Mouse (Mus musculus): ENCODE measurements around the gene Nbeal2. TPM values are rescaled to one million over a fixed set of nuclear protein-coding genes. Genes with fewer than 3 reads are reported as not detected.

Gene Nbeal2
- total RNA-seq, 1 experiment, result 13.6 TPM

- H3K27ac ChIP-seq (ENCODE audit: insufficient read depth, low read depth, low read length, poor library complexity, severe bottlenecking), result no peak overlapping the region
- H3K4me3 ChIP-seq (ENCODE audit: insufficient read depth in 1 of 2, low read depth in 1 of 2, low read length in 2 of 2, poor library complexity in 1 of 2, severe bottlenecking in 1 of 2), result no peak overlapping the region
- no peaks in the 10 kb centered on the region for H3K9me3 ChIP-seq (ENCODE audit: control insufficient read depth, insufficient read depth, low read depth, low read length)
- H3K9ac ChIP-seq (ENCODE audit: insufficient read depth, low read depth, low read length, poor library complexity, severe bottlenecking), result 0 out of 2 replicates have a peak overlapping the region, but pooled peaks have one; percentile 23
- TF ChIP-seq ZNF384 (IDR thresholded peaks at IDR 0.05; ENCODE audit: low read depth, low read length) (no peak), MAFK (IDR thresholded peaks at IDR 0.05; ENCODE audit: insufficient read depth, low read depth, low read length) (0 out of 2 replicates have a peak, but pooled peaks have one; percentile 24)
- peaks cover 3% of the 10 kb centered on the region; the same call in 1 of the 2 replicates for H3K36me3 ChIP-seq (ENCODE audit: control insufficient read depth, insufficient read depth, low read length, poor library complexity, severe bottlenecking)
- DNase-seq (ENCODE audit: low read depth, low spot score), result no peak
- H3K4me1 ChIP-seq (ENCODE audit: control insufficient read depth in 2 of 2, insufficient read depth in 2 of 2, low read length in 2 of 2, poor library complexity in 1 of 2), result peaks cover 2 to 16% of the 10 kb centered on the region in 2 experiments; a peak in 1 of 4 replicates
- in situ Hi-C loops (cut with MboI; ENCODE audit: low sequenced_read_pairs in 2 of 2, unreplicated experiment in 2 of 2), result no loop called here
Measured at GRCm38 (mm10) chr9:110633882-110634281, 20.1 kb downstream of the Nbeal2 start.

- H3K9me3 ChIP-seq (ENCODE audit: control insufficient read depth, insufficient read depth, low read depth, low read length), result no peaks in the 10 kb centered on the region
- no peak for TF ChIP-seq ZNF384 (IDR thresholded peaks at IDR 0.05; ENCODE audit: low read depth, low read length)
- no peak for TF ChIP-seq MAFK (IDR thresholded peaks at IDR 0.05; ENCODE audit: insufficient read depth, low read depth, low read length)
- in situ Hi-C loops (cut with MboI; ENCODE audit: low sequenced_read_pairs in 2 of 2, unreplicated experiment in 2 of 2), result no loop called here
- no peak overlapping the region for H3K27ac ChIP-seq (ENCODE audit: insufficient read depth, low read depth, low read length, poor library complexity, severe bottlenecking)
- no peak for DNase-seq (ENCODE audit: low read depth, low spot score)
- H3K9ac ChIP-seq (ENCODE audit: insufficient read depth, low read depth, low read length, poor library complexity, severe bottlenecking), result no peak overlapping the region
- peaks cover 6% of the 10 kb centered on the region; the same call in 1 of the 2 replicates for H3K36me3 ChIP-seq (ENCODE audit: control insufficient read depth, insufficient read depth, low read length, poor library complexity, severe bottlenecking)
- H3K4me1 ChIP-seq (ENCODE audit: control insufficient read depth in 2 of 2, insufficient read depth in 2 of 2, low read length in 2 of 2, poor library complexity in 1 of 2), result peaks cover 2 to 13% of the 10 kb centered on the region in 2 experiments; a peak in 1 of 4 replicates
- peak overlapping the region in 1 of 2 experiments; percentile 44; a peak in 2 of 4 replicates for H3K4me3 ChIP-seq (ENCODE audit: insufficient read depth in 1 of 2, low read depth in 1 of 2, low read length in 2 of 2, poor library complexity in 1 of 2, severe bottlenecking in 1 of 2)
Measured at GRCm38 (mm10) chr9:110632671-110633070, 21.3 kb downstream of the Nbeal2 start.

- Histone ChIP-seq H3K27ac (ENCODE audit: insufficient read depth, low read depth, low read length, poor library complexity, severe bottlenecking) (no peak overlapping the region), H3K9ac (ENCODE audit: insufficient read depth, low read depth, low read length, poor library complexity, severe bottlenecking) (peak overlapping the region; percentile 29), H3K9me3 (ENCODE audit: control insufficient read depth, insufficient read depth, low read depth, low read length) (no peaks in the 10 kb centered on the region), H3K36me3 (ENCODE audit: control insufficient read depth, insufficient read depth, low read length, poor library complexity, severe bottlenecking) (peaks cover 8% of the 10 kb centered on the region; the same call in 1 of the 2 replicates), H3K4me3 (ENCODE audit: insufficient read depth in 1 of 2, low read depth in 1 of 2, low read length in 2 of 2, poor library complexity in 1 of 2, severe bottlenecking in 1 of 2) (peak overlapping the region; percentile 57 to 74), H3K4me1 (ENCODE audit: control insufficient read depth in 2 of 2, insufficient read depth in 2 of 2, low read length in 2 of 2, poor library complexity in 1 of 2) (peaks cover 2 to 13% of the 10 kb centered on the region in 2 experiments; a peak in 1 of 4 replicates)
- no peak for TF ChIP-seq CHD2 (IDR thresholded peaks at IDR 0.05; ENCODE audit: low read depth, low read length)
- no peak for TF ChIP-seq MAFK (IDR thresholded peaks at IDR 0.05; ENCODE audit: insufficient read depth, low read depth, low read length)
- TF ChIP-seq ZC3H11A (IDR thresholded peaks at IDR 0.05; ENCODE audit: borderline replicate concordance, low read depth, low read length), result no peak
- TF ChIP-seq ZNF384 (IDR thresholded peaks at IDR 0.05; ENCODE audit: low read depth, low read length), result no peak
- no peak for TF ChIP-seq HCFC1 (IDR thresholded peaks at IDR 0.05; ENCODE audit: borderline replicate concordance, insufficient read depth, low read length)
- no peak for DNase-seq (ENCODE audit: low read depth, low spot score)
- in situ Hi-C loops (cut with MboI; ENCODE audit: low sequenced_read_pairs in 2 of 2, unreplicated experiment in 2 of 2), result no loop called here
Measured at GRCm38 (mm10) chr9:110631651-110632275, 22.2 kb downstream of the Nbeal2 start.

GRCm38 (mm10) chr9:110631191-110631590, 22.8 kb downstream of the Nbeal2 start:
- peaks cover 2 to 13% of the 10 kb centered on the region in 2 experiments; a peak in 1 of 4 replicates for H3K4me1 ChIP-seq (ENCODE audit: control insufficient read depth in 2 of 2, insufficient read depth in 2 of 2, low read length in 2 of 2, poor library complexity in 1 of 2)
- in situ Hi-C loops (cut with MboI; ENCODE audit: low sequenced_read_pairs in 2 of 2, unreplicated experiment in 2 of 2), result no loop called here
- H3K36me3 ChIP-seq (ENCODE audit: control insufficient read depth, insufficient read depth, low read length, poor library complexity, severe bottlenecking), result peaks cover 10% of the 10 kb centered on the region; the same call in 1 of the 2 replicates
- H3K27ac ChIP-seq (ENCODE audit: insufficient read depth, low read depth, low read length, poor library complexity, severe bottlenecking), result no peak overlapping the region
- peak overlapping the region; percentile 57 to 74 for H3K4me3 ChIP-seq (ENCODE audit: insufficient read depth in 1 of 2, low read depth in 1 of 2, low read length in 2 of 2, poor library complexity in 1 of 2, severe bottlenecking in 1 of 2)
- H3K9ac ChIP-seq (ENCODE audit: insufficient read depth, low read depth, low read length, poor library complexity, severe bottlenecking), result no peak overlapping the region; the same call in 1 of the 2 replicates
- no peak for TF ChIP-seq ZNF384 (IDR thresholded peaks at IDR 0.05; ENCODE audit: low read depth, low read length)
- TF ChIP-seq HCFC1 (IDR thresholded peaks at IDR 0.05; ENCODE audit: borderline replicate concordance, insufficient read depth, low read length), result peak; percentile 42; the same call in 1 of the 2 replicates
- TF ChIP-seq CHD2 (IDR thresholded peaks at IDR 0.05; ENCODE audit: low read depth, low read length), result no peak
- TF ChIP-seq MAFK (IDR thresholded peaks at IDR 0.05; ENCODE audit: insufficient read depth, low read depth, low read length), result no peak
- peak; percentile 47; the same call in 1 of the 2 replicates for TF ChIP-seq ZC3H11A (IDR thresholded peaks at IDR 0.05; ENCODE audit: borderline replicate concordance, low read depth, low read length)
- no peaks in the 10 kb centered on the region for H3K9me3 ChIP-seq (ENCODE audit: control insufficient read depth, insufficient read depth, low read depth, low read length)
- DNase-seq (ENCODE audit: low read depth, low spot score), result no peak

All from ES-E14 (cell line).